Mouse (Mus musculus) heart, postnatal 0 days (tissue): ENCODE data around the gene Evi5. TPM values are rescaled to one million over a fixed set of nuclear protein-coding genes. Genes with fewer than 3 reads are reported as not detected.
A peak's percentile ranks its signal among the peaks of the same experiment; 100 is the strongest.

Experiments used
- ATAC-seq: fragments of 200-750 bp; cut with Nextera tagmentation; 2 replicates; pipeline ENCODE4 v1.8.0; 2017; ENCODE audit warnings: low read depth, moderate number of reproducible peaks, moderate library complexity; ENCODE audit not compliant: insufficient read depth
- DNase-seq: peaks from one replicate; pipeline ENCODE4 v3.0.0-alpha.2; 2016; ENCODE audit warnings: low spot score
- H3K27ac ChIP-seq: fragments of 300-500 bp; sonication (generic); 2 replicates; pipeline ENCODE4 v1.5.1; 2014; ENCODE audit warnings: low read depth, mild to moderate bottlenecking
- H3K27me3 ChIP-seq: fragments of 300-500 bp; sonication (generic); 2 replicates; pipeline ENCODE4 v1.6.1; 2014; ENCODE audit warnings: low read length, mixed read lengths; ENCODE audit not compliant: control insufficient read depth, insufficient read depth
- H3K36me3 ChIP-seq: fragments of 300-500 bp; sonication (generic); replicated peaks from 2 replicates; pipeline ENCODE4 v1.6.1; 2014; ENCODE audit warnings: low read length, mixed read lengths; ENCODE audit not compliant: control insufficient read depth, insufficient read depth
- H3K4me1 ChIP-seq: fragments of 300-500 bp; sonication (generic); 2 replicates; pipeline ENCODE4 v1.6.1; 2014; ENCODE audit warnings: antibody characterized with exemption; ENCODE audit not compliant: control insufficient read depth, insufficient read depth
- H3K4me2 ChIP-seq: fragments of 300-500 bp; sonication (generic); 2 replicates; pipeline ENCODE4 v1.6.1; 2014; ENCODE audit warnings: low read depth, mild to moderate bottlenecking, low read length, moderate library complexity
- H3K4me3 ChIP-seq: fragments of 300-500 bp; sonication (generic); 2 replicates; pipeline ENCODE4 v1.5.1; 2014; ENCODE audit warnings: low read depth, low read length
- H3K9ac ChIP-seq: fragments of 300-500 bp; sonication (generic); replicated peaks from 2 replicates; pipeline ENCODE4 v1.6.1; 2014; ENCODE audit warnings: low read depth, low read length, mixed read lengths
- H3K9me3 ChIP-seq: fragments of 300-500 bp; sonication (generic); replicated peaks from 2 replicates; pipeline ENCODE4 v1.6.1; 2016; ENCODE audit warnings: low read length; ENCODE audit not compliant: control insufficient read depth
- CTCF ChIP-seq: IDR thresholded peaks from 2 replicates; pipeline ENCODE4 v1.5.1; 2016; ENCODE audit warnings: antibody characterized with exemption, control low read depth, low read depth
- EP300 ChIP-seq: IDR thresholded peaks from 2 replicates; pipeline ENCODE4 v1.6.1; 2016; ENCODE audit warnings: antibody characterized with exemption, low read depth
- WGBS: fragments of 180-500 bp; shearing (Covaris S2); extraction: QIAGEN DNeasy Blood & Tissue Kit; methylation state at CpG from one replicate; pipeline ENCODE4 v1.1.7; 2014; 5-methylcytosine and 5-hydroxymethylcytosine counted together
- polyA plus RNA-seq: library from polyadenylated mRNA; unstranded; fragments of >200 nt; fragmentation: Nextera tagmentation; extraction: Ambion mirVana; gene quantifications from 2 replicates; pipeline ENCODE4 v1.2.1, GENCODE M21; 2015
- total RNA-seq: library from RNA; depleted of rRNA; stranded (reverse); fragments of >200 nt; gene quantifications from 2 replicates; pipeline ENCODE4 v1.2.3, GENCODE M21; 2014; ENCODE audit warnings: low replicate concordance

Gene Evi5
- total and polyA plus RNA-seq, 2 experiments from 2014 or later: 38.4 to 66.6 TPM

- H3K4me2 ChIP-seq: no peak overlapping the region
- H3K27me3 ChIP-seq: no peaks in the 10 kb centered on the region
- no peak for DNase-seq
- H3K4me1 ChIP-seq: peaks cover 3% of the 10 kb centered on the region; the same call in 1 of the 2 replicates
- H3K9ac ChIP-seq: no peak overlapping the region
- H3K9me3 ChIP-seq: no peaks in the 10 kb centered on the region
- WGBS: 96% methylated on average over 1 of the region's 1 CpGs
- peaks cover 16% of the 10 kb centered on the region for H3K36me3 ChIP-seq
- no peak overlapping the region for H3K4me3 ChIP-seq
- H3K27ac ChIP-seq: no peak overlapping the region
- no peak for ATAC-seq
- TF ChIP-seq EP300 (no peak), CTCF (no peak)
These were observed 52.4 kb downstream of the Evi5 start for GRCm38 (mm10) chr5:107822521-107822920.

- Histone ChIP-seq H3K9me3 (no peaks in the 10 kb centered on the region), H3K36me3 (peaks cover 56% of the 10 kb centered on the region), H3K27me3 (no peaks in the 10 kb centered on the region), H3K4me2 (no peak overlapping the region), H3K4me3 (no peak overlapping the region), H3K9ac (no peak overlapping the region), H3K27ac (peak overlapping the region; percentile 72), H3K4me1 (peaks cover 3% of the 10 kb centered on the region; the same call in 1 of the 2 replicates)
- 35% methylated on average over 2 of the region's 2 CpGs for WGBS
- DNase-seq: peak; percentile 34
- ATAC-seq: peak; percentile 33; the same call in 1 of the 2 replicates
- TF ChIP-seq CTCF: no peak
- no peak for TF ChIP-seq EP300
These were observed 60.3 kb downstream of the Evi5 start for GRCm38 (mm10) chr5:107814651-107815050.

- Histone ChIP-seq H3K4me1 (no peaks in the 10 kb centered on the region), H3K36me3 (peaks cover 30% of the 10 kb centered on the region), H3K27me3 (no peaks in the 10 kb centered on the region), H3K9ac (no peak overlapping the region), H3K9me3 (no peaks in the 10 kb centered on the region), H3K4me3 (no peak overlapping the region), H3K27ac (peak overlapping the region; percentile 7; the same call in 1 of the 2 replicates), H3K4me2 (no peak overlapping the region)
- DNase-seq: peak; percentile 39
- TF ChIP-seq EP300 (no peak), CTCF (no peak)
- ATAC-seq: no peak
- 37% methylated on average over 4 of the region's 4 CpGs for WGBS
These were observed 67.4 kb downstream of the Evi5 start for GRCm38 (mm10) chr5:107807496-107807895.

- Histone ChIP-seq H3K36me3 (peaks cover 15% of the 10 kb centered on the region), H3K4me1 (no peaks in the 10 kb centered on the region), H3K4me3 (no peak overlapping the region), H3K9ac (no peak overlapping the region), H3K27me3 (no peaks in the 10 kb centered on the region), H3K4me2 (no peak overlapping the region), H3K27ac (no peak overlapping the region), H3K9me3 (no peaks in the 10 kb centered on the region)
- TF ChIP-seq EP300 (no peak), CTCF (no peak)
- DNase-seq (no peak), ATAC-seq (no peak)
These were observed 72.3 kb downstream of the Evi5 start for GRCm38 (mm10) chr5:107802621-107803020.

GRCm38 (mm10) chr5:107801234-107801633 is 73.7 kb downstream of the Evi5 start:
- Histone ChIP-seq H3K4me2 (no peak overlapping the region), H3K9me3 (no peaks in the 10 kb centered on the region), H3K9ac (no peak overlapping the region), H3K4me3 (no peak overlapping the region), H3K27ac (no peak overlapping the region), H3K36me3 (peaks cover 22% of the 10 kb centered on the region), H3K27me3 (no peaks in the 10 kb centered on the region), H3K4me1 (no peaks in the 10 kb centered on the region)
- 77% methylated on average over 2 of the region's 2 CpGs for WGBS
- TF ChIP-seq CTCF: no peak
- TF ChIP-seq EP300: no peak
- ATAC-seq: no peak
- no peak for DNase-seq

- TF ChIP-seq EP300 (no peak), CTCF (no peak)
- ATAC-seq (no peak), DNase-seq (no peak)
- Histone ChIP-seq H3K4me2 (no peak overlapping the region), H3K4me3 (no peak overlapping the region), H3K27ac (no peak overlapping the region), H3K4me1 (peaks cover 4% of the 10 kb centered on the region; the same call in 1 of the 2 replicates), H3K9ac (no peak overlapping the region), H3K36me3 (peaks cover 33% of the 10 kb centered on the region), H3K27me3 (no peaks in the 10 kb centered on the region), H3K9me3 (no peaks in the 10 kb centered on the region)
- 95% methylated on average over 6 of the region's 6 CpGs for WGBS
These were observed 76.6 kb downstream of the Evi5 start for GRCm38 (mm10) chr5:107798290-107798689.
